Mouse (Mus musculus): ENCODE data around the gene Elavl3.

GRCm38 (mm10) chr9:22030386-22030785, 21.4 kb downstream of the Elavl3 start:
- TF ChIP-seq CTCF (IDR thresholded peaks at IDR 0.05; ENCODE audit: control insufficient read depth, insufficient read depth, insufficient read length) (no peak), MYOD1 (IDR thresholded peaks at IDR 0.05; ENCODE audit: control insufficient read depth, insufficient read length, low read depth) (no peak), USF1 (IDR thresholded peaks at IDR 0.05; ENCODE audit: low read depth) (no peak), MAX (IDR thresholded peaks at IDR 0.05) (no peak), CEBPB (IDR thresholded peaks at IDR 0.05; ENCODE audit: low read depth) (no peak), MYOG (IDR thresholded peaks at IDR 0.05; ENCODE audit: control insufficient read depth, extremely low read depth, insufficient read length) (no peak)

Data from C2C12 (cell line).